Mouse (Mus musculus) frontal cortex, postnatal 36 days (tissue): ENCODE measurements around the gene Cactin.

Experiments
- DNase-seq, 2 experiments: peaks; one replicate each; pipeline ENCODE4 v3.0.0; 2022; ENCODE audit warnings: low spot score in 2 of 2

The Cactin gene

GRCm38 (mm10) chr10:81319330-81319699 lies 1.6 kb upstream of the Cactin start:
- DNase-seq = peak in 1 of 2 experiments; percentile 17

- DNase-seq = no peak
Observed at GRCm38 (mm10) chr10:81319741-81320549, 958 bp upstream of the Cactin start.

GRCm38 (mm10) chr10:81321436-81321835 lies 533 bp downstream of the Cactin start:
- no peak for DNase-seq

GRCm38 (mm10) chr10:81322444-81322843 lies 1.5 kb downstream of the Cactin start:
- no peak for DNase-seq

GRCm38 (mm10) chr10:81323141-81323775 lies 2.4 kb downstream of the Cactin start:
- DNase-seq = no peak

GRCm38 (mm10) chr10:81323791-81324530 lies 3.1 kb downstream of the Cactin start:
- DNase-seq = no peak

- no peak for DNase-seq
Observed at GRCm38 (mm10) chr10:81325176-81325575, 4.3 kb downstream of the Cactin start.

GRCm38 (mm10) chr10:81325781-81326180 lies 4.9 kb downstream of the Cactin start:
- no peak for DNase-seq

GRCm38 (mm10) chr10:81326858-81327257 lies 6.0 kb downstream of the Cactin start:
- DNase-seq = no peak

GRCm38 (mm10) chr10:81327959-81328358 lies 7.1 kb downstream of the Cactin start:
- no peak for DNase-seq

GRCm38 (mm10) chr10:81328386-81328785 lies 7.5 kb downstream of the Cactin start, which contains the start of gene Tbxa2r:
Tbxa2r (plus strand) TSS chr10:81328731.
- DNase-seq = no peak

- no peak for DNase-seq
Observed at GRCm38 (mm10) chr10:81329194-81329975, 8.5 kb downstream of the Cactin start.

GRCm38 (mm10) chr10:81330007-81330406 lies 9.1 kb downstream of the Cactin start:
- no peak for DNase-seq

GRCm38 (mm10) chr10:81332277-81332676 lies 11.4 kb downstream of the Cactin start:
- no peak for DNase-seq

GRCm38 (mm10) chr10:81334324-81334723 lies 13.4 kb downstream of the Cactin start:
- DNase-seq = no peak

- DNase-seq = no peak
Observed at GRCm38 (mm10) chr10:81335393-81336340, 14.8 kb downstream of the Cactin start.

GRCm38 (mm10) chr10:81336558-81336957 lies 15.7 kb downstream of the Cactin start:
- DNase-seq = no peak

- DNase-seq = no peak
Observed at GRCm38 (mm10) chr10:81340551-81341332, 19.8 kb downstream of the Cactin start.

GRCm38 (mm10) chr10:81341333-81341949 lies 20.5 kb downstream of the Cactin start:
- no peak for DNase-seq
